Mouse (Mus musculus) myocyte (in vitro differentiated cells): ENCODE results near the gene Psmb6. TPM values are rescaled to one million over a fixed set of nuclear protein-coding genes. Genes with fewer than 3 reads are reported as not detected.
"Not testable (repeated sequence)": the region's sequence is repeated elsewhere in the genome, so short reads cannot be mapped to it uniquely, and the experiment has no call there.

Source experiments
- H3K27me3 ChIP-seq: one replicate; pipeline ENCODE4 v1.6.1; 2011; ENCODE audit not compliant: control insufficient read depth, insufficient read depth, insufficient read length
- H3K36me3 ChIP-seq: one replicate; pipeline ENCODE4 v1.6.1; 2011; ENCODE audit not compliant: control insufficient read depth, insufficient read depth
- H3K4me2 ChIP-seq: one replicate; pipeline ENCODE4 v1.6.1; 2011; ENCODE audit warnings: low read depth, control low read depth
- H3K4me3 ChIP-seq: one replicate; pipeline ENCODE4 v1.5.1; 2011; ENCODE audit warnings: mild to moderate bottlenecking, control low read depth, moderate library complexity
- H3K79me2 ChIP-seq: one replicate; pipeline ENCODE4 v1.6.1; 2011; ENCODE audit not compliant: control insufficient read depth, insufficient read depth
- H3ac ChIP-seq: one replicate; pipeline ENCODE4 v1.6.1; 2011; ENCODE audit not compliant: control insufficient read depth, insufficient read length
- CEBPB ChIP-seq: IDR thresholded peaks from 2 replicates; pipeline ENCODE4 v1.6.1; 2011; ENCODE audit warnings: mild to moderate bottlenecking, moderate library complexity; ENCODE audit not compliant: poor library complexity, insufficient read depth, severe bottlenecking
- E2F4 ChIP-seq: IDR thresholded peaks from one replicate; pipeline ENCODE4 v1.6.1; 2011; ENCODE audit warnings: mild to moderate bottlenecking, control low read depth, moderate library complexity; ENCODE audit not compliant: insufficient read depth
- MAX ChIP-seq: IDR thresholded peaks from one replicate; pipeline ENCODE4 v1.6.1; 2011; ENCODE audit warnings: low read depth, mild to moderate bottlenecking, control low read depth
- MYOD1 ChIP-seq, 3 experiments: IDR thresholded peaks; one replicate each; pipeline ENCODE4 v1.6.1; 2011; ENCODE audit warnings: control low read depth in 2 of 3, low read depth in 2 of 3, mild to moderate bottlenecking in 2 of 3, moderate library complexity in 1 of 3; ENCODE audit not compliant: insufficient read length in 2 of 3, control insufficient read depth in 1 of 3
- MYOG ChIP-seq, 3 experiments: IDR thresholded peaks; one replicate each; pipeline ENCODE4 v1.6.1; 2011; ENCODE audit warnings: control low read depth in 2 of 3, low read depth in 2 of 3, mild to moderate bottlenecking in 2 of 3; ENCODE audit not compliant: insufficient read length in 2 of 3, control insufficient read depth in 1 of 3, insufficient read depth in 1 of 3
- POLR2A ChIP-seq: IDR thresholded peaks from one replicate; pipeline ENCODE4 v1.6.1; 2011; ENCODE audit warnings: low read depth, mild to moderate bottlenecking, control low read depth, moderate library complexity; ENCODE audit not compliant: insufficient read length
- POLR2AphosphoS2 ChIP-seq: IDR thresholded peaks from one replicate; pipeline ENCODE4 v1.6.1; 2011; ENCODE audit warnings: low read depth, control low read depth; ENCODE audit not compliant: insufficient read length
- REST ChIP-seq: IDR thresholded peaks from one replicate; pipeline ENCODE4 v1.6.1; 2011; ENCODE audit warnings: mild to moderate bottlenecking, control low read depth, moderate library complexity; ENCODE audit not compliant: insufficient read depth, insufficient read length
- SRF ChIP-seq: IDR thresholded peaks from one replicate; pipeline ENCODE4 v1.6.1; 2011; ENCODE audit warnings: low read depth; ENCODE audit not compliant: control insufficient read depth, insufficient read length
- TCF12 ChIP-seq: IDR thresholded peaks from one replicate; pipeline ENCODE4 v1.6.1; 2011; ENCODE audit warnings: mild to moderate bottlenecking, control low read depth; ENCODE audit not compliant: poor library complexity, insufficient read depth, severe bottlenecking
- TCF3 ChIP-seq: IDR thresholded peaks from one replicate; pipeline ENCODE4 v1.6.1; 2011; ENCODE audit warnings: low read depth, control low read depth; ENCODE audit not compliant: insufficient read length
- USF1 ChIP-seq: IDR thresholded peaks from one replicate; pipeline ENCODE4 v1.6.1; 2011; ENCODE audit warnings: low read depth, mild to moderate bottlenecking, control low read depth, moderate library complexity
- polyA plus RNA-seq: library from polyadenylated mRNA; unstranded; fragments of >200 nt; fragmentation: generic; extraction: Trizol; gene quantifications from one replicate; pipeline ENCODE4 v1.2.1, GENCODE M21; 2012; ENCODE audit warnings: missing spikeins

The Psmb6 gene
- polyA plus RNA-seq, 1 experiment: 575 TPM

- peak overlapping the region; percentile 98 for H3K4me2 ChIP-seq
Observed at GRCm38 (mm10) chr11:70562995-70563469, 37.9 kb downstream of the Psmb6 start.

GRCm38 (mm10) chr11:70563470-70564275 is 38.5 kb downstream of the Psmb6 start:
- no peak for TF ChIP-seq USF1
- no peak for TF ChIP-seq TCF3
- H3K36me3 ChIP-seq: no peaks in the 10 kb centered on the region
- peaks cover 53% of the 10 kb centered on the region for H3K79me2 ChIP-seq
- H3K27me3 ChIP-seq: no peaks in the 10 kb centered on the region
- H3ac ChIP-seq: peak overlapping the region; percentile 97
- H3K4me2 ChIP-seq: peak overlapping the region; percentile 98
- peak overlapping the region; percentile 72 for H3K4me3 ChIP-seq

More at GRCm38 (mm10) chr11:70562995-70563469, 37.9 kb downstream of the Psmb6 start:
- no peak for TF ChIP-seq USF1
- no peak for TF ChIP-seq CEBPB
- TF ChIP-seq POLR2A: no peak
- TF ChIP-seq MYOG (IDR thresholded peaks at IDR 0.05; ENCODE audit: control insufficient read depth in 1 of 3, insufficient read depth in 1 of 3, insufficient read length in 2 of 3, low read depth in 2 of 3): no peak
- TF ChIP-seq TCF3: no peak
- TF ChIP-seq MYOD1 (IDR thresholded peaks at IDR 0.05; ENCODE audit: control insufficient read depth in 1 of 3, insufficient read length in 2 of 3, low read depth in 2 of 3): no peak
- TF ChIP-seq REST: no peak
- no peak for TF ChIP-seq SRF
- no peak for TF ChIP-seq TCF12
- no peak for TF ChIP-seq MAX
- no peak for TF ChIP-seq POLR2AphosphoS2
- TF ChIP-seq E2F4: no peak
- H3K79me2 ChIP-seq: peaks cover 47% of the 10 kb centered on the region
- H3ac ChIP-seq: peak overlapping the region; percentile 97
- H3K27me3 ChIP-seq: no peaks in the 10 kb centered on the region
- no peaks in the 10 kb centered on the region for H3K36me3 ChIP-seq
- peak overlapping the region; percentile 72 for H3K4me3 ChIP-seq

- H3K4me3 ChIP-seq: peak overlapping the region; percentile 72
- no peaks in the 10 kb centered on the region for H3K36me3 ChIP-seq
- peak overlapping the region; percentile 98 for H3K4me2 ChIP-seq
- TF ChIP-seq MAX (no peak), MYOG (IDR thresholded peaks at IDR 0.05; ENCODE audit: control insufficient read depth in 1 of 3, insufficient read depth in 1 of 3, insufficient read length in 2 of 3, low read depth in 2 of 3) (no peak), TCF3 (no peak)
- peaks cover 60% of the 10 kb centered on the region for H3K79me2 ChIP-seq
- no peak overlapping the region for H3ac ChIP-seq
- H3K27me3 ChIP-seq: no peaks in the 10 kb centered on the region
Observed at GRCm38 (mm10) chr11:70564276-70564873, 39.2 kb downstream of the Psmb6 start.

DNA sequence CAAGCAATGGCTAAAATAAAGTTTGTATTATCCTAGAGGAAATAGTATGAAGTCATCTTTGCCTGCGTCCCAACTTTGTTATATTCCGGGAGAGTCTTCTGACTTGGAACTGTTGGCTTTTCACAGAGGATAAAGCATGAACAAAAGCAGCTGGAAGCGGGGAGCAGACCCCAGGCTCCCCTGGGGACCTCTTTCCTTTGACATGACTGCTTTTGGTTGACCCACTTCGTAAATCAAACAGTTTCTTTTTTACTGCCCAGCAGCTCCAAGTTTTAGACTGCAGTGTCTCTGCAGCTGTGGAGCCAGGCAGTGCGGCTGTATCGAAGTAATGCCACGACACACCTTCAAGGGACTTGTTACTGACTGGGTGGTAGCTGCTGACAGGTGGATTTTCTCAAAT is 41.4 kb downstream of the Psmb6 start:
- Histone ChIP-seq H3K4me3 (no peak overlapping the region), H3K4me2 (no peak overlapping the region), H3K79me2 (peaks cover 77% of the 10 kb centered on the region), H3ac (no peak overlapping the region), H3K27me3 (no peaks in the 10 kb centered on the region), H3K36me3 (no peaks in the 10 kb centered on the region)
- TF ChIP-seq SRF: no peak
- TF ChIP-seq MYOG (IDR thresholded peaks at IDR 0.05; ENCODE audit: control insufficient read depth in 1 of 3, insufficient read depth in 1 of 3, insufficient read length in 2 of 3, low read depth in 2 of 3): no peak
- no peak for TF ChIP-seq CEBPB
- TF ChIP-seq TCF12: no peak
- no peak for TF ChIP-seq USF1
- no peak for TF ChIP-seq MAX
- no peak for TF ChIP-seq TCF3
- no peak for TF ChIP-seq REST
- no peak for TF ChIP-seq POLR2A
- no peak for TF ChIP-seq MYOD1 (IDR thresholded peaks at IDR 0.05; ENCODE audit: control insufficient read depth in 1 of 3, insufficient read length in 2 of 3, low read depth in 2 of 3)
- no peak for TF ChIP-seq POLR2AphosphoS2
- TF ChIP-seq E2F4: no peak

DNA sequence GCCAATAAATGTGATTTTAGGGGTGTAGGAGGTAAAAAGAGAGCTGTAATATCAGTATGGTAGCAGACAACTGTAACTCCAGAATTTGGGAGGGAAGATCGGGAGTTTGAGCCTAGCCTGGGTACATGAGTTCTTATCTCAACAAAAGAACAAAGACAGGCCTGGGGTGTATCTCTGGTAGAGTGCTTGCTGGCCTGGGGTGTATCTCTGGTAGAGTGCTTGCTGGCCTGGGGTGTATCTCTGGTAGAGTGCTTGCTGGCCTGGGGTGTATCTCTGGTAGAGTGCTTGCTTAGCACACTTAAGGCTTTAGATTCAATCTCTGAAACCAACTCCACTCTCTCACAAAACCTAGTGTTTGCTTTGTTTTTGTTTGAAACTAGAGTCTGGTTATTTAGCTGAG is 45.4 kb downstream of the Psmb6 start:
- H3K79me2 ChIP-seq: peaks cover 88% of the 10 kb centered on the region
- not testable (repeated sequence) for H3ac ChIP-seq, H3K27me3 ChIP-seq, H3K36me3 ChIP-seq, H3K4me2 ChIP-seq, H3K4me3 ChIP-seq
